Mouse (Mus musculus) neural tube, embryonic 10.5 days (tissue): Measurements from ENCODE around the gene Npnt.

Experiments used
- DNase-seq: peaks from one replicate; pipeline ENCODE4 v3.0.0-alpha.2; 2017; ENCODE audit warnings: low spot score; ENCODE audit errors: extremely low spot score

Gene Npnt

GRCm38 (mm10) chr3:132939006-132939405 is 11.1 kb downstream of the Npnt start:
- DNase-seq: no peak

GRCm38 (mm10) chr3:132934649-132935048 is 15.4 kb downstream of the Npnt start:
- no peak for DNase-seq

- DNase-seq: no peak
Observed at GRCm38 (mm10) chr3:132931526-132931925, 18.6 kb downstream of the Npnt start.

- DNase-seq: no peak
Observed at GRCm38 (mm10) chr3:132929866-132930265, 20.2 kb downstream of the Npnt start.

- no peak for DNase-seq
Observed at GRCm38 (mm10) chr3:132928186-132928585, 21.9 kb downstream of the Npnt start.

GRCm38 (mm10) chr3:132919798-132920197 is 30.3 kb downstream of the Npnt start:
- DNase-seq: no peak

GRCm38 (mm10) chr3:132919240-132919639 is 30.9 kb downstream of the Npnt start:
- no peak for DNase-seq

GRCm38 (mm10) chr3:132917356-132918090 is 32.6 kb downstream of the Npnt start:
- DNase-seq: no peak

GRCm38 (mm10) chr3:132915661-132916060 is 34.4 kb downstream of the Npnt start:
- no peak for DNase-seq

GRCm38 (mm10) chr3:132912420-132912819 is 37.7 kb downstream of the Npnt start:
- no peak for DNase-seq

GRCm38 (mm10) chr3:132911716-132912115 is 38.4 kb downstream of the Npnt start:
- no peak for DNase-seq

- no peak for DNase-seq
Observed at GRCm38 (mm10) chr3:132910727-132911126, 39.4 kb downstream of the Npnt start.

- no peak for DNase-seq
Observed at GRCm38 (mm10) chr3:132909736-132910135, 40.4 kb downstream of the Npnt start.

- no peak for DNase-seq
Observed at GRCm38 (mm10) chr3:132907506-132908203, 42.4 kb downstream of the Npnt start.

GRCm38 (mm10) chr3:132905224-132905930 is 44.7 kb downstream of the Npnt start:
- DNase-seq: no peak

GRCm38 (mm10) chr3:132903386-132903785 is 46.7 kb downstream of the Npnt start:
- DNase-seq: no peak

GRCm38 (mm10) chr3:132902921-132903320 is 47.2 kb downstream of the Npnt start:
- DNase-seq: no peak

GRCm38 (mm10) chr3:132902206-132902605 is 47.9 kb downstream of the Npnt start:
- no peak for DNase-seq

- no peak for DNase-seq
Observed at GRCm38 (mm10) chr3:132897891-132898290, 52.2 kb downstream of the Npnt start.

GRCm38 (mm10) chr3:132897390-132897789 is 52.7 kb downstream of the Npnt start:
- DNase-seq: no peak

GRCm38 (mm10) chr3:132894086-132894485 is 56.0 kb downstream of the Npnt start:
- no peak for DNase-seq

- no peak for DNase-seq
Observed at GRCm38 (mm10) chr3:132893676-132894075, 56.4 kb downstream of the Npnt start.
